Mouse (Mus musculus) monocyte, adult 2 months (primary cell): ENCODE measurements at regions not wholly inside any gene's neighbourhood (a gene's known extent, or its start where the extent isn't known, plus 50 kb on each side); places are given as distances from the start of the nearest gene placed in this dataset.
"Not testable (repeated sequence)": the region's sequence is repeated elsewhere in the genome, so short reads cannot be mapped to it uniquely, and the experiment has no call there.

Experiments
- DNase-seq, 2 experiments: peaks; one replicate each; pipeline ENCODE4 v3.0.0; 2022; ENCODE audit warnings: low spot score in 2 of 2, low read depth in 1 of 2

- no peak for DNase-seq
Observed at GRCm38 (mm10) chr12:107146608-107147121, 341.8 kb upstream of the 3110018I06Rik start.

GRCm38 (mm10) chr12:107148451-107148850 is 340.0 kb upstream of the 3110018I06Rik start:
- DNase-seq = no peak

GRCm38 (mm10) chr12:107151089-107151488 is 337.3 kb upstream of the 3110018I06Rik start:
- no peak for DNase-seq

GRCm38 (mm10) chr12:107154668-107155067 is 333.8 kb upstream of the 3110018I06Rik start:
- no peak for DNase-seq

- no peak for DNase-seq
Observed at GRCm38 (mm10) chr12:107156791-107157428, 331.5 kb upstream of the 3110018I06Rik start.

GRCm38 (mm10) chr12:107159126-107159525 is 329.3 kb upstream of the 3110018I06Rik start:
- no peak for DNase-seq

- no peak for DNase-seq
Observed at GRCm38 (mm10) chr12:107160137-107160536, 328.3 kb upstream of the 3110018I06Rik start.

GRCm38 (mm10) chr12:107160628-107161027 is 327.8 kb upstream of the 3110018I06Rik start:
- DNase-seq = no peak

- DNase-seq = no peak
Observed at GRCm38 (mm10) chr12:107170926-107171325, 317.5 kb upstream of the 3110018I06Rik start.

- DNase-seq = no peak
Observed at GRCm38 (mm10) chr12:107171676-107172075, 316.8 kb upstream of the 3110018I06Rik start.

GRCm38 (mm10) chr12:107178676-107179075 is 309.8 kb upstream of the 3110018I06Rik start:
- DNase-seq = no peak

GRCm38 (mm10) chr12:107180501-107180900 is 307.9 kb upstream of the 3110018I06Rik start:
- no peak for DNase-seq

GRCm38 (mm10) chr12:107181291-107181690 is 307.1 kb upstream of the 3110018I06Rik start:
- no peak for DNase-seq

GRCm38 (mm10) chr12:107182091-107182655 is 306.3 kb upstream of the 3110018I06Rik start:
- DNase-seq = no peak

GRCm38 (mm10) chr12:107183283-107183682 is 305.1 kb upstream of the 3110018I06Rik start:
- DNase-seq = no peak

GRCm38 (mm10) chr12:107184426-107184825 is 304.0 kb upstream of the 3110018I06Rik start:
- no peak for DNase-seq

- no peak for DNase-seq
Observed at GRCm38 (mm10) chr12:107186361-107186760, 302.1 kb upstream of the 3110018I06Rik start.

- DNase-seq = no peak
Observed at GRCm38 (mm10) chr12:107188055-107188454, 300.4 kb upstream of the 3110018I06Rik start.

- no peak for DNase-seq
Observed at GRCm38 (mm10) chr12:107198389-107199018, 289.9 kb upstream of the 3110018I06Rik start.

- DNase-seq = no peak
Observed at GRCm38 (mm10) chr12:107200903-107201302, 287.5 kb upstream of the 3110018I06Rik start.

- not testable (repeated sequence) for DNase-seq
Observed at GRCm38 (mm10) chr12:107208826-107209225, 279.6 kb upstream of the 3110018I06Rik start.

GRCm38 (mm10) chr12:107212826-107213225 is 275.6 kb upstream of the 3110018I06Rik start:
- DNase-seq = no peak
